Mouse (Mus musculus) forebrain, postnatal 0 days (tissue): ENCODE data around the gene Cdc37l1. TPM values are rescaled to one million over a fixed set of nuclear protein-coding genes. Genes with fewer than 3 reads are reported as not detected.

Experiments used
- ATAC-seq: fragments of 200-750 bp; cut with Nextera tagmentation; 2 replicates; pipeline ENCODE4 v1.8.0; 2017; ENCODE audit warnings: mild to moderate bottlenecking, moderate library complexity
- DNase-seq: peaks from one replicate; pipeline ENCODE4 v3.0.0-alpha.2; 2015
- H3K27ac ChIP-seq: fragments of 300-500 bp; sonication (generic); 2 replicates; pipeline ENCODE4 v1.5.1; 2014; ENCODE audit warnings: low read depth, mild to moderate bottlenecking, antibody characterized with exemption, low read length, moderate library complexity, mixed read lengths
- H3K27me3 ChIP-seq: fragments of 300-500 bp; sonication (generic); 2 replicates; pipeline ENCODE4 v1.6.1; 2014; ENCODE audit warnings: mild to moderate bottlenecking, low read length, mixed read lengths; ENCODE audit not compliant: insufficient read depth
- H3K36me3 ChIP-seq: fragments of 300-500 bp; sonication (generic); 2 replicates; pipeline ENCODE4 v1.6.1; 2014; ENCODE audit warnings: mild to moderate bottlenecking, moderate library complexity; ENCODE audit not compliant: insufficient read depth
- H3K4me1 ChIP-seq: fragments of 300-500 bp; sonication (generic); 2 replicates; pipeline ENCODE4 v1.6.1; 2014; ENCODE audit warnings: antibody characterized with exemption; ENCODE audit not compliant: insufficient read depth
- H3K4me2 ChIP-seq: fragments of 300-500 bp; sonication (generic); 2 replicates; pipeline ENCODE4 v1.6.1; 2014; ENCODE audit warnings: low read depth, mild to moderate bottlenecking, moderate library complexity
- H3K4me3 ChIP-seq: fragments of 300-500 bp; sonication (generic); 2 replicates; pipeline ENCODE4 v1.5.1; 2014; ENCODE audit warnings: low read depth, low read length, mixed read lengths
- H3K9ac ChIP-seq: fragments of 300-500 bp; sonication (generic); 2 replicates; pipeline ENCODE4 v1.6.1; 2014; ENCODE audit warnings: mild to moderate bottlenecking
- H3K9me3 ChIP-seq: fragments of 300-500 bp; sonication (generic); 2 replicates; pipeline ENCODE4 v1.6.1; 2016; ENCODE audit warnings: low read length
- CTCF ChIP-seq: sonication (generic); IDR thresholded peaks from 2 replicates; pipeline ENCODE4 v1.5.1; 2016; ENCODE audit warnings: antibody characterized with exemption, control low read depth, low read depth
- WGBS: fragments of 180-500 bp; shearing (Covaris S2); extraction: QIAGEN DNeasy Blood & Tissue Kit; methylation state at CpG from one replicate; pipeline ENCODE4 v1.1.7; 2014; 5-methylcytosine and 5-hydroxymethylcytosine counted together
- polyA plus RNA-seq: library from polyadenylated mRNA; unstranded; fragments of >200 nt; fragmentation: Nextera tagmentation; extraction: Ambion mirVana; gene quantifications from 2 replicates; pipeline ENCODE4 v1.2.1, GENCODE M21; 2015
- total RNA-seq: library from RNA; depleted of rRNA; stranded (reverse); fragments of >200 nt; gene quantifications from 2 replicates; pipeline ENCODE4 v1.2.3, GENCODE M21; 2014

The Cdc37l1 gene
- total and polyA plus RNA-seq, 2 experiments from 2014 or later, result 30.7 to 78.9 TPM

- no peak for TF ChIP-seq CTCF
- H3K9ac ChIP-seq, result no peak overlapping the region
- no peaks in the 10 kb centered on the region for H3K36me3 ChIP-seq
- no peaks in the 10 kb centered on the region for H3K9me3 ChIP-seq
- 89% methylated on average over 6 of the region's 6 CpGs for WGBS
- no peaks in the 10 kb centered on the region for H3K4me1 ChIP-seq
- no peaks in the 10 kb centered on the region for H3K27me3 ChIP-seq
- DNase-seq (no peak), ATAC-seq (no peak)
- H3K27ac ChIP-seq, result no peak overlapping the region
- no peak overlapping the region for H3K4me2 ChIP-seq
- H3K4me3 ChIP-seq, result no peak overlapping the region
Observed at GRCm38 (mm10) chr19:29054594-29054993, 64.4 kb downstream of the Cdc37l1 start.

DNA sequence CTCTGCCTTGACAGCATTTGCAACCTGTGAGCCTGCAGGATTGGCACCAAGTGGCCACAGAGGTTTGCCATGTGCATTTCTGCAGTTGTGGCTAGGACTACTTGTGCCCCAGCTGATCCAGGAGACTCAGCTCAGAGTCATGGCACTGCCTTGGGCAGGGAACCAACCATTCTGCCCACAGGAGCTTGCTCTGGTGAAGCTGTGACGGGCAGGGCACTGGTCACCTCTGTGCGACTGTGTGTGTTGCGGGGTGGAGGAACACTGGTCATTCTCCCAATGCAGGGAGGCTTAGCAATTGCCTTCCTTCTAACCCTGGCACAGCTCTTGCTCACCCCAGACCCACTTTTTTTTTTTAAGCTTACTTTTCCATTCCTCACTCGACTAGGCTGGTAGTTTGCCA lies 65.3 kb downstream of the Cdc37l1 start:
- TF ChIP-seq CTCF, result no peak

DNA sequence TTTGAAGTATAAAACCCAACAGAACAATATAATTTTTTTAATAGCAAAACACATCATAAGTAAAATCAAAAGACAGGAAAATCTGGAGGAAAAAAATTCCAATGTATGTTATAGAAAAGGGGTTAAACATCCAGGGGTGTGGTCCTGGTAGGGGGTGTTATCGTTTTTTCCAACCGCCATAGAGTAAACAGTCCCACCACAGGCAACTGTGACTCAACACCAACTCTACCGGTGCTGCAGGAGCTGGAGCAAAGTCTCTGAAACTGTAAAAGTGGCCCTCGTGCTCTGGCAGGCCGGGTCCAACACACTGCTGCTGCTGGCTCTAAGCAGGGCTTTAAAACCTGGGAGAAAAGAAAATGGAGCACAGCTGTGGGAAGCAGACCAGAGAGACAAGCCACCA lies 68.6 kb downstream of the Cdc37l1 start:
- ATAC-seq, result no peak
- DNase-seq, result no peak
- no peak overlapping the region for H3K9ac ChIP-seq
- WGBS, result 90% methylated on average over 5 of the region's 5 CpGs
- H3K4me3 ChIP-seq, result no peak overlapping the region
- H3K4me1 ChIP-seq, result no peaks in the 10 kb centered on the region
- no peak overlapping the region for H3K27ac ChIP-seq
- H3K36me3 ChIP-seq, result no peaks in the 10 kb centered on the region
- no peaks in the 10 kb centered on the region for H3K27me3 ChIP-seq
- no peak overlapping the region for H3K4me2 ChIP-seq
- no peaks in the 10 kb centered on the region for H3K9me3 ChIP-seq
- TF ChIP-seq CTCF, result no peak

More for the DNA sequence above, 65.3 kb downstream of the Cdc37l1 start:
- 90% methylated on average over 4 of the region's 4 CpGs for WGBS
- H3K27ac ChIP-seq, result no peak overlapping the region
- H3K9ac ChIP-seq, result no peak overlapping the region
- no peak overlapping the region for H3K4me2 ChIP-seq
- H3K36me3 ChIP-seq, result no peaks in the 10 kb centered on the region
- no peak overlapping the region for H3K4me3 ChIP-seq
- ATAC-seq (no peak), DNase-seq (no peak)
- H3K27me3 ChIP-seq, result no peaks in the 10 kb centered on the region
- H3K9me3 ChIP-seq, result no peaks in the 10 kb centered on the region
- H3K4me1 ChIP-seq, result no peaks in the 10 kb centered on the region

DNA sequence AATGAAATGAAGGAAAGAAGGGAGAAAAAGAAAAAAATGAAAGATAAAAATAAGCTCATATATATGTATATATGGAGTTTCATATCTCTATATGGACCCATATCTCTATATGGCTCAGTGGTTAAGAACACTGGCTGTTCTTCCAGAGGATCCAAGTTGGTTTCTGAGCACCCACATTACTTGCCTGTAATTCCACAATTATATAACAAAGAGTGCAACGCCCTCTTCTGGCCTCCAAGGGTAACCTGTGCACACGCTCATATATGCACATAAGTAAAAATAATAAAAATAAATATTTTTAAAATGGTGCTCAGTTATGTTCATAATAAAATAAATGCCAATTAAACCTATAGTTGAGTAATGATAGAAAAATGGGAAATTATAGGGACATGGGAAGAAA lies 69.5 kb downstream of the Cdc37l1 start:
- no peak for DNase-seq
- 89% methylated on average over 2 of the region's 2 CpGs for WGBS
- H3K27ac ChIP-seq, result no peak overlapping the region
- H3K4me1 ChIP-seq, result no peaks in the 10 kb centered on the region
- no peak for TF ChIP-seq CTCF
- no peak overlapping the region for H3K9ac ChIP-seq
- no peaks in the 10 kb centered on the region for H3K27me3 ChIP-seq
- H3K4me2 ChIP-seq, result no peak overlapping the region
- no peak overlapping the region for H3K4me3 ChIP-seq
- H3K36me3 ChIP-seq, result no peaks in the 10 kb centered on the region
- ATAC-seq, result no peak
- no peaks in the 10 kb centered on the region for H3K9me3 ChIP-seq

GRCm38 (mm10) chr19:29060299-29060698 lies 70.1 kb downstream of the Cdc37l1 start:
- Histone ChIP-seq H3K4me3 (no peak overlapping the region), H3K9me3 (no peaks in the 10 kb centered on the region), H3K9ac (no peak overlapping the region), H3K4me1 (no peaks in the 10 kb centered on the region), H3K36me3 (no peaks in the 10 kb centered on the region), H3K27me3 (no peaks in the 10 kb centered on the region), H3K4me2 (no peak overlapping the region), H3K27ac (no peak overlapping the region)
- DNase-seq (no peak), ATAC-seq (no peak)
- no peak for TF ChIP-seq CTCF
- WGBS, result 23% methylated on average over 6 of the region's 6 CpGs

DNA sequence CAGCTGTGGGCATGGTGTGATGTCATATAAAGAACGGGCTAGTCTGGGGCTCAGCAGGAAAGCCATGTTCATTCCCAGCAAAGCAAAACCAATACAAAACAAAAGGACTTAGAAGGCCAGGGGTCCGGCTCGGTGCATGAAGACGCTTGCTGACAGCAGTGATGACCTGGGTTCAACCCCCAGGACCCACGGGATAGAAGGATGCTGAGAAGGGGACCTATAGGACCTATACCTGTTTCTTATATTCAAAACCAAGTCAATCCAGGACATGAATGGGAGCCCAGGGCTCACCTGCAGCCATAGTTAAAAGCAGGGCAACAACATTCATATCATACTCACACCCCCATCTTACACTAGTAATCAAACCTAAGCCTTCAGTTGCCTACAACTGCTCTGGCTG lies 72.9 kb downstream of the Cdc37l1 start:
- TF ChIP-seq CTCF, result no peak
- H3K4me1 ChIP-seq, result no peaks in the 10 kb centered on the region
- DNase-seq (no peak), ATAC-seq (no peak)
- H3K9ac ChIP-seq, result no peak overlapping the region
- no peak overlapping the region for H3K4me3 ChIP-seq
- 82% methylated on average over 5 of the region's 5 CpGs for WGBS
- H3K4me2 ChIP-seq, result no peak overlapping the region
- H3K9me3 ChIP-seq, result no peaks in the 10 kb centered on the region
- no peaks in the 10 kb centered on the region for H3K27me3 ChIP-seq
- no peak overlapping the region for H3K27ac ChIP-seq
- H3K36me3 ChIP-seq, result no peaks in the 10 kb centered on the region

DNA sequence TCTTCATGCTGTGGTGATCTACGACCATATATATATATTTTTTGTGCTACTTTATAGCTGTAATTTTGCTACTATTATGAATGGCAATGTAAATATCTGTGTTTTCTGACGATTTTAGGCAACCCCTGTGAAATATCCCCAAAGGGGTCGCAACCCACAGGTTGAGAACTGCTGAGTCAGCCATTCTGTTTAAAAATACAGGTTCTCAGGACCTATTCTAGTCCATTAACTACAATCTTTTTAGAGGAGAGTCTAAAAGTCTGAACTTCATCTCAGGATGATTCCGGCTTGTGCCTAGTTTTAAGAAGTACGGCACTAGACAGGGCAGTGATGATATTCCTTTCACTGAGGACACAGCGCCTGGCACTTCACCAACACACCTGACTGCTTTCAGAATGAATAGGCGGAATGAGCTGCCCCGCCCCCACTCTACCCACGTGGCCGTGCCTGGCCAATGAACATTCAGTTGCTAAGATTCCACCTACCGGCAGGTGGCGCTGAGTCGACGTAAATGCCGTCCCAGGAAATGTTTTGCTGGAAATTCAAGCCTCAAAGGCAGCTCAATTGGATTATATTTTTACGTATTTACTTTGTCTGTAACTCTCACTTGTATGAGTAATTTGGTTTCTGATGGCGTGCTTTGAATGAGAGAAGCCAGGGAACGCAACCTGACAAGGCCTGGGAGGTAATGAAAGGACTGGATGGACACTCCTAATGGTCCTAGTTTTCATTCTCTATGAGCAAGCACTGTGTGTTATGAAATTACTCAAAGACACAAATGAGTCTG lies 73.6 kb downstream of the Cdc37l1 start:
- 13% methylated on average over 18 of the region's 18 CpGs for WGBS
- Histone ChIP-seq H3K4me1 (no peaks in the 10 kb centered on the region), H3K4me3 (peak overlapping the region; percentile 3; the same call in 1 of the 2 replicates), H3K27ac (0 out of 2 replicates have a peak overlapping the region, but pooled peaks have one; percentile 4), H3K9ac (no peak overlapping the region), H3K4me2 (peak overlapping the region; percentile 31), H3K36me3 (no peaks in the 10 kb centered on the region), H3K27me3 (no peaks in the 10 kb centered on the region), H3K9me3 (no peaks in the 10 kb centered on the region)
- DNase-seq (peak; percentile 95), ATAC-seq (peak; percentile 90)
- peak; percentile 97 for TF ChIP-seq CTCF
